Mouse (Mus musculus): ENCODE results near the gene Cspg5. TPM values are rescaled to one million over a fixed set of nuclear protein-coding genes. Genes with fewer than 3 reads are reported as not detected.
A peak's percentile ranks its signal among the peaks of the same experiment; 100 is the strongest.

Cspg5 gene
- polyA plus RNA-seq, 1 experiment from 2014 or later = 3.4 TPM

- ATAC-seq (ENCODE audit: insufficient read depth, low FRiP score) = no peak
- Histone ChIP-seq H3K36me3 (ENCODE audit: control insufficient read depth, insufficient read depth, low read length) (no peaks in the 10 kb centered on the region), H3K9ac (ENCODE audit: low read length) (no peak overlapping the region), H3K4me3 (replicated peaks; ENCODE audit: low read length) (no peak overlapping the region), H3K9me3 (replicated peaks; ENCODE audit: control insufficient read depth, low read length) (no peaks in the 10 kb centered on the region), H3K27ac (ENCODE audit: low read length) (no peak overlapping the region), H3K4me2 (ENCODE audit: low read depth, low read length) (no peak overlapping the region), H3K27me3 (ENCODE audit: control insufficient read depth, insufficient read depth, low read length) (peaks cover 3% of the 10 kb centered on the region; the same call in 1 of the 2 replicates), H3K4me1 (ENCODE audit: control insufficient read depth, insufficient read depth, low read length) (peaks cover 21% of the 10 kb centered on the region)
- 81% methylated on average over 10 of the region's 10 CpGs for WGBS
Measured at GRCm38 (mm10) chr9:110247049-110247448, 3.5 kb downstream of the Cspg5 start.

DNA sequence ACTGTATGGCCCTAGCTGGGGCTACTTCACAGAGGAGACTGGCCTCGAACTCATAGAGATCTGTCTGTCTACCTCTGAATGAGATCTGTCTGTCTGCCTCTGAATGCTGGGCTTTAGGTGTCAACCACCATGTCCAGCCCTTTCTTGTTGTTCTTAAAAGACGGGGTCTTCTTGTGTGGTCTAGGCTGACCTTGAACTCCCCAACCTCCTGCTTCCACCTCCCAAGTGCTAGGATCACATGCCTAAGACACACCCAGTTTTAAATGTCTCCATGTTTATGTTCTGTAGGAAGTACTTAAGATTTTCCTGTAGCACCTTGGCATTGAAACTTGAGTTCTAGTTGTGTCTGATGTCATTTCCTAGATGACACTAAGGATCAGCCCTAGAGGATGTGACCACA lies 5.3 kb downstream of the Cspg5 start:
- Histone ChIP-seq H3K27me3 (ENCODE audit: control insufficient read depth, insufficient read depth, low read length) (peaks cover 3% of the 10 kb centered on the region; the same call in 1 of the 2 replicates), H3K4me2 (ENCODE audit: low read depth, low read length) (no peak overlapping the region), H3K27ac (ENCODE audit: low read length) (no peak overlapping the region), H3K9ac (ENCODE audit: low read length) (no peak overlapping the region), H3K36me3 (ENCODE audit: control insufficient read depth, insufficient read depth, low read length) (no peaks in the 10 kb centered on the region), H3K4me3 (replicated peaks; ENCODE audit: low read length) (no peak overlapping the region), H3K4me1 (ENCODE audit: control insufficient read depth, insufficient read depth, low read length) (peaks cover 21% of the 10 kb centered on the region), H3K9me3 (replicated peaks; ENCODE audit: control insufficient read depth, low read length) (no peaks in the 10 kb centered on the region)
- 72% methylated on average over 2 of the region's 2 CpGs for WGBS
- no peak for ATAC-seq (ENCODE audit: insufficient read depth, low FRiP score)

GRCm38 (mm10) chr9:110249823-110250543 lies 6.4 kb downstream of the Cspg5 start:
- H3K36me3 ChIP-seq (ENCODE audit: control insufficient read depth, insufficient read depth, low read length) = no peaks in the 10 kb centered on the region
- peak overlapping the region; percentile 19; the same call in 1 of the 2 replicates for H3K4me2 ChIP-seq (ENCODE audit: low read depth, low read length)
- H3K9ac ChIP-seq (ENCODE audit: low read length) = peak overlapping the region; percentile 57
- peak overlapping the region; percentile 69 for H3K27ac ChIP-seq (ENCODE audit: low read length)
- 0 out of 2 replicates have a peak, but pooled peaks have one; percentile 19 for ATAC-seq (ENCODE audit: insufficient read depth, low FRiP score)
- 23% methylated on average over 11 of the region's 11 CpGs for WGBS
- H3K9me3 ChIP-seq (replicated peaks; ENCODE audit: control insufficient read depth, low read length) = no peaks in the 10 kb centered on the region
- H3K27me3 ChIP-seq (ENCODE audit: control insufficient read depth, insufficient read depth, low read length) = peaks cover 3% of the 10 kb centered on the region; the same call in 1 of the 2 replicates
- peaks cover 17% of the 10 kb centered on the region for H3K4me1 ChIP-seq (ENCODE audit: control insufficient read depth, insufficient read depth, low read length)
- no peak overlapping the region for H3K4me3 ChIP-seq (replicated peaks; ENCODE audit: low read length)

- WGBS = 87% methylated on average over 14 of the region's 14 CpGs
- ATAC-seq (ENCODE audit: insufficient read depth, low FRiP score) = no peak
- no peak overlapping the region for H3K9ac ChIP-seq (ENCODE audit: low read length)
- no peak overlapping the region for H3K27ac ChIP-seq (ENCODE audit: low read length)
- no peaks in the 10 kb centered on the region for H3K9me3 ChIP-seq (replicated peaks; ENCODE audit: control insufficient read depth, low read length)
- H3K27me3 ChIP-seq (ENCODE audit: control insufficient read depth, insufficient read depth, low read length) = no peaks in the 10 kb centered on the region
- H3K4me1 ChIP-seq (ENCODE audit: control insufficient read depth, insufficient read depth, low read length) = peaks cover 15% of the 10 kb centered on the region
- H3K4me3 ChIP-seq (replicated peaks; ENCODE audit: low read length) = no peak overlapping the region
- no peak overlapping the region for H3K4me2 ChIP-seq (ENCODE audit: low read depth, low read length)
- no peaks in the 10 kb centered on the region for H3K36me3 ChIP-seq (ENCODE audit: control insufficient read depth, insufficient read depth, low read length)
Measured at GRCm38 (mm10) chr9:110250776-110251175, 7.2 kb downstream of the Cspg5 start.

DNA sequence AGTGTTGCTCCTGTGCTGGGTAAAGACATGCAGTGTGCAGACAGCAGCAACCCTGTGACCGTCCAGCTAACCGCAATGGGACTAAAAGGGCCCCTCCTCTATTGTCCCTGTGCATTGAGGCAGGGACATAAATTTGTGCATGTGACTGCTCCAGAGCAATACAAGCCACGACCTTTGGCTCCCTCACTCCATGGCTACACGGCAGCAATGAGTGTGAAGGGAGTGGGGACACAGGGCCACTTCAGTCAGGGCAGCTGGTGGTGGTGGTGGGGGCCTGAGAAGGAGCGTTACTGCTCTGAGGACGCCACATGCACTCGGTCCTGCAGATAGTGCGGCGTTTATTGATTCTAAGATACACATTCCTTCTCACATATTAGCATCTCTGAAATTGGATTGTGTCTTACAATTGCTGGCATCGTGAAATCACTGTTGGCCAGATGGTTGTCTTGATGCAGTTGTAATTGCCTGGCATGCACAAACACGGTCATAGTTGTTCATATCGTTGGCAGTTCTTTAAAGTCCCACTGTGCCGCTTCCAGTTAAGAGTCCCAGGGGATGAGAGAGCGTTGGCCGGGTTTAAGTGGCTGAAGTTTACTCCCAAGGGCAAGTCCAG lies 11.9 kb downstream of the Cspg5 start:
- no peak overlapping the region for H3K9ac ChIP-seq (ENCODE audit: low read length)
- H3K27ac ChIP-seq (ENCODE audit: low read length) = no peak overlapping the region
- H3K4me3 ChIP-seq (replicated peaks; ENCODE audit: low read length) = no peak overlapping the region
- no peaks in the 10 kb centered on the region for H3K4me1 ChIP-seq (ENCODE audit: control insufficient read depth, insufficient read depth, low read length)
- no peaks in the 10 kb centered on the region for H3K27me3 ChIP-seq (ENCODE audit: control insufficient read depth, insufficient read depth, low read length)
- H3K9me3 ChIP-seq (replicated peaks; ENCODE audit: control insufficient read depth, low read length) = no peaks in the 10 kb centered on the region
- H3K4me2 ChIP-seq (ENCODE audit: low read depth, low read length) = no peak overlapping the region
- no peaks in the 10 kb centered on the region for H3K36me3 ChIP-seq (ENCODE audit: control insufficient read depth, insufficient read depth, low read length)
- ATAC-seq (ENCODE audit: insufficient read depth, low FRiP score) = no peak
- WGBS = 68% methylated on average over 15 of the region's 15 CpGs

DNA sequence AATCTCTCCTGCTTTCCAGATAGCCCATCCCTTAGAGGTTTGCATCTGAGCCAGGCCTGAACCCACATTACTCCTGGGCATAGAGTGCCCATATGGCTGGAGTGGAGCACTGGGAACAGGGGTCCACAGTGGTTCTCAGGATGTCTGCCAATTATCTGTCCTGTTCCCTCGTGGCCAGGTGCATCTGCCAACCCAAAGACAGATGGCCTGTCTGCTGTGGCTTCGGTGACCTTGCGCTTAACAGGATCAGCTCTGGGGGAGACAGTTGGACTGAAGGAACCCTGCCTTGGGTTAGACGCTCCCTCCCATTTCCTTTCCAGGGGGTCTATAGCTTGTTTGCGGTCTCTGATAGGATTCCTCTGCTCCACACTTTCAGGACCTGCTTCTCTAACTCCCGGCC lies 15.1 kb downstream of the Cspg5 start:
- no peak overlapping the region for H3K27ac ChIP-seq (ENCODE audit: low read length)
- 73% methylated on average over 6 of the region's 6 CpGs for WGBS
- no peaks in the 10 kb centered on the region for H3K9me3 ChIP-seq (replicated peaks; ENCODE audit: control insufficient read depth, low read length)
- H3K4me1 ChIP-seq (ENCODE audit: control insufficient read depth, insufficient read depth, low read length) = no peaks in the 10 kb centered on the region
- H3K4me3 ChIP-seq (replicated peaks; ENCODE audit: low read length) = no peak overlapping the region
- no peak for ATAC-seq (ENCODE audit: insufficient read depth, low FRiP score)
- no peaks in the 10 kb centered on the region for H3K27me3 ChIP-seq (ENCODE audit: control insufficient read depth, insufficient read depth, low read length)
- no peak overlapping the region for H3K4me2 ChIP-seq (ENCODE audit: low read depth, low read length)
- no peak overlapping the region for H3K9ac ChIP-seq (ENCODE audit: low read length)
- no peaks in the 10 kb centered on the region for H3K36me3 ChIP-seq (ENCODE audit: control insufficient read depth, insufficient read depth, low read length)

DNA sequence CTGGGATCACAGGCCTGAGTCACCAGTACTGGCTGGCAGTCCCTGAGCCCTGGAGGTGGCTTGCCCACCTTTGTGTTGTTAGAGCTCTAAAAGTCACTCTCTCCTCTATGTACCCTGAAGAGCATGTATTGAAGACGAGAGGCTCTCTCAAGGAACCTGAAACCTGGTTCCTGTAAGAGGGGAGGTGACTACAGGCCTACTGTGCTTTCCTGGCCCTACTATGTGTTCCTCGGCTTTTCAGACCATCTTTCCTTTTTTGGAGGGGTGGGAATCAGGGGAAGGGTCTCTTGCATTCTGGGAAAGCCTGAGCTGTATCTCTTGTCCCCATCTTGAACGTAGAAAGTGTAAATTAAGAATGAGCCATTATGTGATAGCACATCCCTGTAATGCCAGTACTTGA lies 15.5 kb downstream of the Cspg5 start:
- no peak overlapping the region for H3K9ac ChIP-seq (ENCODE audit: low read length)
- ATAC-seq (ENCODE audit: insufficient read depth, low FRiP score) = no peak
- 79% methylated on average over 3 of the region's 3 CpGs for WGBS
- no peak overlapping the region for H3K27ac ChIP-seq (ENCODE audit: low read length)
- H3K4me3 ChIP-seq (replicated peaks; ENCODE audit: low read length) = no peak overlapping the region
- no peak overlapping the region for H3K4me2 ChIP-seq (ENCODE audit: low read depth, low read length)
- no peaks in the 10 kb centered on the region for H3K36me3 ChIP-seq (ENCODE audit: control insufficient read depth, insufficient read depth, low read length)
- H3K4me1 ChIP-seq (ENCODE audit: control insufficient read depth, insufficient read depth, low read length) = no peaks in the 10 kb centered on the region
- no peaks in the 10 kb centered on the region for H3K27me3 ChIP-seq (ENCODE audit: control insufficient read depth, insufficient read depth, low read length)
- H3K9me3 ChIP-seq (replicated peaks; ENCODE audit: control insufficient read depth, low read length) = no peaks in the 10 kb centered on the region

DNA sequence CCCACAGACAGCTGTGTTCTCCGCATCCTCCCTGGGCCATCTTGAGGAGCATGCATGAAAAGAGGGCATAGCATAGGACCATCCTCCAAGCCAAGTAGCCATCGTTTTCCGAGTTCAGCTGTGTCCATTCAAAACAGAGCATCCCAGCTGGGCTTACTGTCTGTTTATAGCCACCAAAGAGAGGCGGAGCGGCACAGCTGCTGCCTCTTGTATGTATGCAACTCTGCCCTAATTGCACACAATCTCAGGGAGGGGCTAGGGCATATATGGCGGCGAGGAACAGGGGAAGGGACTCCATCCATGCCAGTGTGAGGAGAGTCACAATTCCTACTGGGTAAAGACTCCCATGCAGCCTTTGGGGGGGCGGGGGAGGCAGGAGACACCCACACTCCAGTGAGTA lies 19.6 kb downstream of the Cspg5 start:
- H3K36me3 ChIP-seq (ENCODE audit: control insufficient read depth, insufficient read depth, low read length) = no peaks in the 10 kb centered on the region
- no peaks in the 10 kb centered on the region for H3K9me3 ChIP-seq (replicated peaks; ENCODE audit: control insufficient read depth, low read length)
- H3K4me1 ChIP-seq (ENCODE audit: control insufficient read depth, insufficient read depth, low read length) = no peaks in the 10 kb centered on the region
- 72% methylated on average over 8 of the region's 8 CpGs for WGBS
- H3K9ac ChIP-seq (ENCODE audit: low read length) = no peak overlapping the region
- H3K27me3 ChIP-seq (ENCODE audit: control insufficient read depth, insufficient read depth, low read length) = no peaks in the 10 kb centered on the region
- no peak for ATAC-seq (ENCODE audit: insufficient read depth, low FRiP score)
- no peak overlapping the region for H3K27ac ChIP-seq (ENCODE audit: low read length)
- no peak overlapping the region for H3K4me2 ChIP-seq (ENCODE audit: low read depth, low read length)
- no peak overlapping the region for H3K4me3 ChIP-seq (replicated peaks; ENCODE audit: low read length)

DNA sequence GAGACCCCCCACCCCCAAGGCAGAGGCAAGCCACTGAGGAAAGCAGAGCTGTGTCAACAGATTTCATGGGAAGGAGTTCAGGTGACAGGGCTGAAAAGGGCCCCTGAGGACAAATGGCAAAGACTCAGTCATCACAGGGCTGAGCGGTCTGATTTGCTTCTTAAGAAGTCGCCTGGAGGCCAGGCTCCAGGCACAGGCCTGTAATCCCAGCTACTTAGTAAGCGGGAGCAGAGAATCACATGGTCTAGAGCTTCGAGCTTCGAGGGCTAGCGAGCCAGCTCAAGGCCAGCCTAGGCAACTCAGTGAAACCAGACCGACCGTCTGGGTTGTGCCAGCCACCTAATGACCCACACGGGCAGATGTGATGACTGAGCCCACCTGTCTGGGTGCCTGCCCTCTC lies 21.4 kb downstream of the Cspg5 start:
- 77% methylated on average over 9 of the region's 9 CpGs for WGBS

More for the DNA sequence above, 21.4 kb downstream of the Cspg5 start:
- Histone ChIP-seq H3K4me2 (ENCODE audit: low read depth, low read length) (no peak overlapping the region), H3K36me3 (ENCODE audit: control insufficient read depth, insufficient read depth, low read length) (no peaks in the 10 kb centered on the region), H3K4me1 (ENCODE audit: control insufficient read depth, insufficient read depth, low read length) (no peaks in the 10 kb centered on the region), H3K27me3 (ENCODE audit: control insufficient read depth, insufficient read depth, low read length) (no peaks in the 10 kb centered on the region), H3K9me3 (replicated peaks; ENCODE audit: control insufficient read depth, low read length) (no peaks in the 10 kb centered on the region), H3K27ac (ENCODE audit: low read length) (no peak overlapping the region), H3K9ac (ENCODE audit: low read length) (no peak overlapping the region), H3K4me3 (replicated peaks; ENCODE audit: low read length) (no peak overlapping the region)
- no peak for ATAC-seq (ENCODE audit: insufficient read depth, low FRiP score)

Measured in stomach, embryonic 16.5 days (tissue).